12 mouse cellular contexts compared by ENCODE assay signal in the genomic region with DNA sequence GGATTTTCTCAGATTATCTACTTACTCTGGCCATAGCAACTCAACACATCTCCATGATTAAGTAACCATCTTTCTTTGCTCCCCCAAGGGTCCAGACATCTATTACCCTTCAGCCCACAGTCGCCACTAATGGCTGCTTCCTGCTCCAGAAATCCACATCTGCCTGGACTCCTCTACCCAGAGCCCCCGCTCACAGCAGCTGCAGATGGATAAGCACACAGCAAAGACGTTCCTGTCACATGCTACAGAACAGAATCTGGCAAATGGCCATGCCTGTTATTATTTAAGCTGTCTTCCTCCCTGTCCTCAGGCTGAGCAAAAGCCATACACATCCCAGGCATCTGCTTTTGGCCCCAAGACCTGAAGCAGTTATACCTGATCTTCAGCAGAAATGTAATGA.
DNase-seq lines count a peak whose midpoint lies in the region; ATAC-seq and TF ChIP-seq lines count a peak whose summit lies in the region.
"Had no signal": no experiment of that assay in that cellular context is flagged by ENCODE, and none has a peak within 500 bp of the region (broad histone marks: within the 10 kb centered on the region; RNA-seq: fewer than 3 reads in every experiment).

No protein-coding gene starts in this region.

- TF ChIP-seq CTCF in lung, embryonic 14.5 days (IDR thresholded peaks at IDR 0.05; ENCODE audit: low read depth), result no peak

- H3K4me3 ChIP-seq in lung, embryonic 14.5 days (ENCODE audit: low read depth, low read length), result no peak overlapping the region
- H3K4me3 ChIP-seq in limb, embryonic 13.5 days, result no peak overlapping the region
- H3K4me3 ChIP-seq: hindbrain, embryonic 15.5 days had no signal

- no peaks in the 10 kb centered on the region for H3K9me3 ChIP-seq in lung, embryonic 14.5 days (ENCODE audit: low read depth, low read length)
- H3K9me3 ChIP-seq in limb, embryonic 13.5 days, result no peaks in the 10 kb centered on the region
- H3K9me3 ChIP-seq: hindbrain, embryonic 15.5 days had no signal

- peak; percentile 90 for ATAC-seq in lung, embryonic 14.5 days (ENCODE audit: insufficient read depth)
- ATAC-seq in limb, embryonic 13.5 days (ENCODE audit: low FRiP score, low read depth), result peak; percentile 54; the same call in 1 of the 2 replicates
- no peak for ATAC-seq in CD4-positive, CD25-positive, alpha-beta regulatory T cell, adult 4 months
- ATAC-seq: liver, postnatal 0 days had no signal

- no peaks in the 10 kb centered on the region for H3K4me1 ChIP-seq in lung, embryonic 14.5 days (ENCODE audit: insufficient read depth)
- peaks cover 10% of the 10 kb centered on the region; the same call in 1 of the 2 replicates for H3K4me1 ChIP-seq in limb, embryonic 13.5 days

- no peaks in the 10 kb centered on the region for H3K36me3 ChIP-seq in lung, embryonic 14.5 days (ENCODE audit: insufficient read depth)
- H3K36me3 ChIP-seq in limb, embryonic 13.5 days, result no peaks in the 10 kb centered on the region
- H3K36me3 ChIP-seq: hindbrain, embryonic 15.5 days had no signal

- H3K9ac ChIP-seq in lung, embryonic 14.5 days, result no peak overlapping the region
- H3K9ac ChIP-seq in limb, embryonic 13.5 days, result no peak overlapping the region
- H3K9ac ChIP-seq: hindbrain, embryonic 15.5 days; liver, postnatal 0 days had no signal

- H3K4me2 ChIP-seq in lung, embryonic 14.5 days, result no peak overlapping the region
- no peak overlapping the region for H3K4me2 ChIP-seq in limb, embryonic 13.5 days (replicated peaks)
- H3K4me2 ChIP-seq: hindbrain, embryonic 15.5 days had no signal

- intact Hi-C loops in heart, postnatal 36 days (cut with DNase I), result no loop called here

- peak; percentile 8 for DNase-seq in heart, postnatal 4 days
- DNase-seq in heart, postnatal 36 days, result no peak
- DNase-seq in lung, embryonic 14.5 days, result peak; percentile 83
- no peak for DNase-seq in lung, postnatal 36 days
- DNase-seq in forelimb bud, embryonic 11.5 days (ENCODE audit: low read depth, low spot score), result peak; percentile 9
- DNase-seq: cerebellum, adult 9-10 months; left cerebral cortex, postnatal 4 days; liver, postnatal 0 days; right cerebral cortex, postnatal 4 days had no signal

- peak overlapping the region; percentile 6; the same call in 1 of the 2 replicates for H3K27ac ChIP-seq in lung, embryonic 14.5 days (ENCODE audit: low read depth)
- H3K27ac ChIP-seq in limb, embryonic 13.5 days, result no peak overlapping the region
- H3K27ac ChIP-seq: hindbrain, embryonic 15.5 days had no signal

- whole genome bisulfite sequencing in lung, embryonic 14.5 days, result 35% methylated on average over 3 of the region's 3 CpGs
- 32% methylated on average over 3 of the region's 3 CpGs for WGBS in limb, embryonic 13.5 days

- no peaks in the 10 kb centered on the region for H3K27me3 ChIP-seq in lung, embryonic 14.5 days (ENCODE audit: insufficient read depth, low read length)
- no peaks in the 10 kb centered on the region for H3K27me3 ChIP-seq in limb, embryonic 13.5 days
- H3K27me3 ChIP-seq: hindbrain, embryonic 15.5 days had no signal

Comparison
In these comparisons a context has a peak if more than half of its experiments do, and no peak if none do; other contexts are left out.
1. DNase-seq: peak in heart, postnatal 4 days (single experiment), lung, embryonic 14.5 days (single experiment) and forelimb bud, embryonic 11.5 days (single experiment); none in heart, postnatal 36 days (0 of 2) and lung, postnatal 36 days (single experiment).